Mouse (Mus musculus): Measurements from ENCODE around the gene Chaf1a. TPM values are rescaled to one million over a fixed set of nuclear protein-coding genes. Genes with fewer than 3 reads are reported as not detected.
A peak's percentile ranks its signal among the peaks of the same experiment; 100 is the strongest.

Chaf1a gene
- polyA plus RNA-seq, 1 experiment from 2014 or later, result 44.5 TPM

DNA sequence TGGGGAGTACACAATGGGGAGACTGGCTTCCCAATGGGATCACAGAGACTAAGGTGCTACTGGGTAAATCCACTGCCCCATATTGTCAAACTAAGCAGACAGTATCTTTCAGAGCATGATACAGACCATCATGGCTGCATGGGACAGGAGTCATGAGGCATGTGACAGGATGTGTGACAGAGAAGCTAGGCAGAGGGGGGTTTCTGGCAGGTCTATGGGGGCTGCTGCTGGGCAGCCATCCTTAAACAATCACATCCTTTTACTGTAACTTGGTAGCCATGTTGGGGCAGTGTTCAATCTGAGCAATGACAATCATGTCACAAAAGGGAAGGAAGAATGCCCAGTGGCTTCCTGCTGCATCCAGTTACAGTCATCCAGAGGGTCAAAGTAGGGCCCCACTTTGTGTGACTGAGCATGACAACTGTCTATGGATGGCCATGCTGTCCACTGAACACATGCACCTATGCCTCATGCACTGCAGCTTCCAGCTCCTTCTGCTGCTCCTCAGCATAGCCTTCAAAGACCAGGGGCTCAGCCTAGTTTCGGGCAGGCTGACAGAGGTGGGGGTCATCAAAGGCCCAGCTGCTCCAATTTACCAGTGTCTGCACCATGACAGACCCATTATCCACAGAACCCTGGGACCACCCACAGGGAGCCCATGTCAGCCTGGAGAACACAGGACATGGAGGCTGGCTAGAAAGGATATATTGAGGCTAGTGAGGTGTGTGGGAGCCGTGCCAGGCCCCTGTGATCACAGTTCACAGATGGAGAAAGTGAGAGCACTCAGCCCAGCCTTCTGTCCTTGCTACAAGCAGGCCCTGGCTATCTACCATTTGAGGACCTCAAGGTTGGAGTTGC lies 17.9 kb upstream of the Chaf1a start:
- peaks cover 39% of the 10 kb centered on the region for H3K36me3 ChIP-seq
- no peaks in the 10 kb centered on the region for H3K9me3 ChIP-seq
- H3K9ac ChIP-seq, result no peak overlapping the region
- H3K27ac ChIP-seq, result no peak overlapping the region
- no peak overlapping the region for H3K4me2 ChIP-seq (replicated peaks)
- H3K27me3 ChIP-seq, result no peaks in the 10 kb centered on the region
- WGBS, result 51% methylated on average over 2 of the region's 2 CpGs
- no peaks in the 10 kb centered on the region; the same call in 1 of the 2 replicates for H3K4me1 ChIP-seq
- no peak overlapping the region for H3K4me3 ChIP-seq
- ATAC-seq (ENCODE audit: insufficient number of reproducible peaks, insufficient read depth, low FRiP score, low TSS enrichment), result no peak

DNA sequence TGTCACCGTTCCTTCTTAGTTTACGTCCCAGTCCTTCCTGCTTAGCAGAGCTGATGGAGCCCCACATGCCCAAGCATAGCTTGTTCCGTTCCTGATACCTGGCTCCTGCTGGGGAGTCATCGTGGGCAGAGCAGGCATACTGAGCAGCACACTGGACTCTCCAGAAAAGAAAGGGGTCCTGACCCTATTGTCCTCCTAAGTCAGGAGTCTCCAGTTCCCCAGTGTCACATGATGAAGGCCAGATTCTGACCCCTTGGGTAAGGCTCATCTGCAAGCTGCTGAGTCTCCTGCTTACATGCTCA lies 17.3 kb upstream of the Chaf1a start:
- H3K9ac ChIP-seq, result no peak overlapping the region
- WGBS, result 88% methylated on average over 4 of the region's 4 CpGs
- H3K36me3 ChIP-seq, result peaks cover 33% of the 10 kb centered on the region
- H3K9me3 ChIP-seq, result no peaks in the 10 kb centered on the region
- no peaks in the 10 kb centered on the region for H3K27me3 ChIP-seq
- peak overlapping the region; percentile 30; the same call in 1 of the 2 replicates for H3K27ac ChIP-seq
- H3K4me1 ChIP-seq, result no peaks in the 10 kb centered on the region; the same call in 1 of the 2 replicates
- no peak overlapping the region for H3K4me3 ChIP-seq
- no peak for ATAC-seq (ENCODE audit: insufficient number of reproducible peaks, insufficient read depth, low FRiP score, low TSS enrichment)
- no peak overlapping the region for H3K4me2 ChIP-seq (replicated peaks)

DNA sequence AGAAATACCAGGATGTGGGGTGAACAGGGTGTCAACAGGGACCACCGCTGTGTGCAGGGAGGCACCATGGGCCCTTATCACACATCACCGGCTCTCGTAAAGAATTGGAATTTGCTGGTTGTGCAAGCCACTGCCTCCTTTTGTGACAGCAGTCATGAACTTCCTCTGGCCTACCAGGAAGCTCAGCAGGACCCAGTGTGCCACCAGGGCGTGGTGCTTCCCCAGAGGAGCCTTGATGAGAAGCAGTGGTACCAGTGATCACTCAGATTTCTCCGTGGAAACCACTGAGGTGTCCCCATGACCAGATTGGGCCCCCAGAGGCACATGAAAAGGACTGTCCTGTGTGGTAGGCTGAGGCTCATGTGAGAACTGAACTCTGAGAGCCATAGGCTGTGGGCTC lies 16.9 kb upstream of the Chaf1a start:
- H3K4me2 ChIP-seq (replicated peaks), result no peak overlapping the region
- H3K4me1 ChIP-seq, result no peaks in the 10 kb centered on the region; the same call in 1 of the 2 replicates
- no peaks in the 10 kb centered on the region for H3K27me3 ChIP-seq
- 83% methylated on average over 5 of the region's 5 CpGs for WGBS
- peak overlapping the region; percentile 30; the same call in 1 of the 2 replicates for H3K27ac ChIP-seq
- no peak overlapping the region for H3K9ac ChIP-seq
- H3K9me3 ChIP-seq, result no peaks in the 10 kb centered on the region
- ATAC-seq (ENCODE audit: insufficient number of reproducible peaks, insufficient read depth, low FRiP score, low TSS enrichment), result no peak
- H3K36me3 ChIP-seq, result peaks cover 29% of the 10 kb centered on the region
- no peak overlapping the region for H3K4me3 ChIP-seq

DNA sequence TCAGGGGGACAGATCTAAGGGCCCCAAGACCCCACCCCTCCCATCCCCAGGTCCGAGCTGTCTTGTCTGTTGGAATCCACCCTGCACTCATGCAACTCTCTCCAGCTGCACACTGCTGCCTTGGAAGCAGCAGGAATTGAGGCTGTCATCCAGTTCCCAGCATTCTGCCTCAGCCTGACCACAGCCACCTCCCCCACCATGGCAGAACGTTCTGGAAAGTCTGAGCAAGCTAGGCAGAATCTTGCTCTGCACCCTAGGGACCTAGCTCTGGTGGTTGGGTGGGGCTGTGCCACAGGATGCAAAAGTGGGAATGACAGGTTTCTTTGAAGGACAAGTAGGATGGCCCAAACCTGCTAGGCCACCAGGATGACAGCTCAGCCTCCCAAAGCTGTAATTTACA lies 15.8 kb upstream of the Chaf1a start:
- no peak for ATAC-seq (ENCODE audit: insufficient number of reproducible peaks, insufficient read depth, low FRiP score, low TSS enrichment)

GRCm38 (mm10) chr17:56024931-56025330 lies 15.3 kb upstream of the Chaf1a start:
- no peak overlapping the region for H3K4me3 ChIP-seq
- H3K4me2 ChIP-seq (replicated peaks), result no peak overlapping the region
- ATAC-seq (ENCODE audit: insufficient number of reproducible peaks, insufficient read depth, low FRiP score, low TSS enrichment), result no peak
- H3K4me1 ChIP-seq, result no peaks in the 10 kb centered on the region; the same call in 1 of the 2 replicates
- no peaks in the 10 kb centered on the region for H3K9me3 ChIP-seq
- H3K9ac ChIP-seq, result no peak overlapping the region
- no peak overlapping the region for H3K27ac ChIP-seq
- no peaks in the 10 kb centered on the region for H3K27me3 ChIP-seq
- H3K36me3 ChIP-seq, result peaks cover 29% of the 10 kb centered on the region; the same call in 1 of the 2 replicates
- 84% methylated on average over 5 of the region's 5 CpGs for WGBS

More for the DNA sequence above, 15.8 kb upstream of the Chaf1a start:
- no peak overlapping the region for H3K9ac ChIP-seq
- no peak overlapping the region for H3K4me3 ChIP-seq
- peaks cover 29% of the 10 kb centered on the region for H3K36me3 ChIP-seq
- no peak overlapping the region for H3K27ac ChIP-seq
- H3K4me1 ChIP-seq, result no peaks in the 10 kb centered on the region; the same call in 1 of the 2 replicates
- 76% methylated on average over 2 of the region's 2 CpGs for WGBS
- no peaks in the 10 kb centered on the region for H3K9me3 ChIP-seq
- no peaks in the 10 kb centered on the region for H3K27me3 ChIP-seq
- H3K4me2 ChIP-seq (replicated peaks), result no peak overlapping the region

GRCm38 (mm10) chr17:56026303-56026702 lies 13.9 kb upstream of the Chaf1a start:
- no peak overlapping the region for H3K4me3 ChIP-seq
- no peak overlapping the region for H3K4me2 ChIP-seq (replicated peaks)
- H3K9ac ChIP-seq, result no peak overlapping the region
- 90% methylated on average over 1 of the region's 1 CpGs for WGBS
- H3K27me3 ChIP-seq, result no peaks in the 10 kb centered on the region
- no peaks in the 10 kb centered on the region for H3K9me3 ChIP-seq
- no peak overlapping the region for H3K27ac ChIP-seq
- H3K4me1 ChIP-seq, result no peaks in the 10 kb centered on the region; the same call in 1 of the 2 replicates
- no peak for ATAC-seq (ENCODE audit: insufficient number of reproducible peaks, insufficient read depth, low FRiP score, low TSS enrichment)
- peaks cover 27% of the 10 kb centered on the region; the same call in 1 of the 2 replicates for H3K36me3 ChIP-seq

DNA sequence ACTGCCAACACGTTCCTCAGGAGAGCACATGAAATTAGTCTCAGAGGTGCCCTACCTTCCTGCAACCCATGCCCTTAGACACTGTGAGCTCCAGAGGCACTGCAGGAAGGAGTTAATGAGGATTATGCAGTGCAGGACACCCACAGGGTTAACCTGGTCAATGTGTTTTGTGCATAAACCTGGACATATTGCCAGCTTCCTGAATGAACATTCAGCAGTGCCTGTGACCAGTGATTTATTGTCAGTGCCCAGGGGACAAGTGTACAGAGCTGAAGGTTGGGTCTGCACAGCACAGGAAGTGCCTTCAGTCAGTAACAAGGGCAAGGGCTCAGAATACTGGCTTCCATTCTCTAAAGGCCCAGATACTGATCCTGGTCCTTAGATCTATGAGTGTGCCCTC lies 13.4 kb upstream of the Chaf1a start:
- H3K4me1 ChIP-seq, result no peaks in the 10 kb centered on the region; the same call in 1 of the 2 replicates
- no peaks in the 10 kb centered on the region for H3K27me3 ChIP-seq
- ATAC-seq (ENCODE audit: insufficient number of reproducible peaks, insufficient read depth, low FRiP score, low TSS enrichment), result no peak
- 62% methylated on average over 1 of the region's 1 CpGs for WGBS
- H3K4me3 ChIP-seq, result no peak overlapping the region
- no peak overlapping the region for H3K27ac ChIP-seq
- H3K4me2 ChIP-seq (replicated peaks), result no peak overlapping the region
- H3K9ac ChIP-seq, result no peak overlapping the region
- H3K36me3 ChIP-seq, result peaks cover 28% of the 10 kb centered on the region; the same call in 1 of the 2 replicates
- H3K9me3 ChIP-seq, result no peaks in the 10 kb centered on the region

DNA sequence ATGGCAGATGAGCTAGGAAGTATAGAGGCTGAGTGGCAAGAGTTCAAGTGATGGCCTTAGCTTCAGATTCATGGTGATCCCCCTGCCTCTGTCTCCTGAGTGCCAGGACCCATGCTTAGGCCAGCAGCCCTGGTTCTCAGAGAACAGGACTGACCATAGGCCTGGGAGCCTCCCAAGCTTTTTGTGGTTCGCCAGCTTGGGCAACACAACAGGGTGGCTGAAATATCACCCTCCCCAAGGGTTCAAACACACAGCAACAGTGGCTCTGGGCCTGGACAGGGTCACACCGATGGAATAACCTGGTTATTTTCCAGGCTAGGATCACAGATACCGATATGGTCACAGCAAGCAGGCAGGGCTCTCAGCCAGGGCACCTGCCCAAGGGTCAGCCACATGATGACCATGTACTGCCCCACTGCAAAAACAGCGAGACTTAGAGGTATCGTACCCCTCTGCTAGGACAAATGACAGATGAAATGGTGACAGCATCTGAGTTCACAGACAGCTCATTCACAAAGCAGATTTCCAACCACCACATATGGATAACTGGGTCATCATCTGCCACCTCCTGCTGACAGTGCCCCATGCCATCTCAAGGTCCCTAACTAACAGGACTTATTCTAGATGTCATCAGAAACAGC lies 12.3 kb upstream of the Chaf1a start:
- Histone ChIP-seq H3K36me3 (peaks cover 31% of the 10 kb centered on the region; the same call in 1 of the 2 replicates), H3K4me3 (no peak overlapping the region), H3K9me3 (no peaks in the 10 kb centered on the region), H3K27me3 (no peaks in the 10 kb centered on the region), H3K4me2 (replicated peaks) (no peak overlapping the region), H3K9ac (no peak overlapping the region), H3K27ac (no peak overlapping the region), H3K4me1 (0 out of 2 replicates have a peak, but pooled peaks cover under 1% of the 10 kb centered on the region)
- no peak for ATAC-seq (ENCODE audit: insufficient number of reproducible peaks, insufficient read depth, low FRiP score, low TSS enrichment)
- 92% methylated on average over 5 of the region's 5 CpGs for WGBS

- no peak overlapping the region for H3K4me3 ChIP-seq
- H3K27me3 ChIP-seq, result no peaks in the 10 kb centered on the region
- H3K9me3 ChIP-seq, result no peaks in the 10 kb centered on the region
- no peak overlapping the region for H3K4me2 ChIP-seq (replicated peaks)
- 88% methylated on average over 9 of the region's 9 CpGs for WGBS
- peaks cover 33% of the 10 kb centered on the region for H3K36me3 ChIP-seq
- no peak overlapping the region for H3K9ac ChIP-seq
- H3K4me1 ChIP-seq, result peaks cover 22% of the 10 kb centered on the region
- no peak for ATAC-seq (ENCODE audit: insufficient number of reproducible peaks, insufficient read depth, low FRiP score, low TSS enrichment)
- no peak overlapping the region for H3K27ac ChIP-seq
These were observed 9.9 kb upstream of the Chaf1a start for GRCm38 (mm10) chr17:56030238-56030870.

DNA sequence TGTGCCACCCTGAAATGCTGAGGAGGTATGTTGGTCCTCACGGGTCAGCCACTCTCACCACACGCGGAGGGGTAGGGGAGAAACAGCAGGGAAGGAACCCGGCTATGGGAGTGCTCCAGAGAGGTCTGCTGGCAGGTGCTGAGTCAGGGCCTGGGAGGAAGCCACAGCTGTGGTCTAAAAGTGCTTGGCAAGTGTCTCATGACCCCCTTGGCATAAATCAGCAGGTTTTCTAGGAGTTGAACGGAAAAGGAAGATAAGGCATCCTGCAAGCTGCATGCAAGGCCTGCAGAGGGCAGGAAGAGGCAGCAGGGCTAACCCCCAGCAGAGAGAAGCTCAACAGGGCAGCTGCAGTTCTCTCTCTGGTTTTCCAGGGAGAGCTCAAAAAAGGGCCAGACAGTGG lies 9.3 kb upstream of the Chaf1a start:
- no peak for ATAC-seq (ENCODE audit: insufficient number of reproducible peaks, insufficient read depth, low FRiP score, low TSS enrichment)
- peaks cover 25% of the 10 kb centered on the region for H3K4me1 ChIP-seq
- H3K36me3 ChIP-seq, result peaks cover 33% of the 10 kb centered on the region
- H3K9ac ChIP-seq, result no peak overlapping the region
- no peak overlapping the region for H3K27ac ChIP-seq
- H3K4me2 ChIP-seq (replicated peaks), result no peak overlapping the region
- H3K27me3 ChIP-seq, result no peaks in the 10 kb centered on the region
- no peak overlapping the region for H3K4me3 ChIP-seq
- WGBS, result 78% methylated on average over 5 of the region's 5 CpGs
- no peaks in the 10 kb centered on the region for H3K9me3 ChIP-seq

- H3K4me3 ChIP-seq, result no peak overlapping the region
- no peaks in the 10 kb centered on the region for H3K9me3 ChIP-seq
- H3K4me1 ChIP-seq, result peaks cover 25% of the 10 kb centered on the region
- H3K9ac ChIP-seq, result no peak overlapping the region
- 88% methylated on average over 7 of the region's 7 CpGs for WGBS
- no peak overlapping the region for H3K4me2 ChIP-seq (replicated peaks)
- peaks cover 33% of the 10 kb centered on the region for H3K36me3 ChIP-seq
- H3K27ac ChIP-seq, result no peak overlapping the region
- ATAC-seq (ENCODE audit: insufficient number of reproducible peaks, insufficient read depth, low FRiP score, low TSS enrichment), result no peak
- H3K27me3 ChIP-seq, result no peaks in the 10 kb centered on the region
These were observed 8.8 kb upstream of the Chaf1a start for GRCm38 (mm10) chr17:56031431-56031830.
